Mouse (Mus musculus) heart, adult 18-20 months (tissue): Measurements from ENCODE around the gene Nobox. TPM values are rescaled to one million over a fixed set of nuclear protein-coding genes. Genes with fewer than 3 reads are reported as not detected.
A peak's percentile ranks its signal among the peaks of the same experiment; 100 is the strongest.

Source experiments
- DNase-seq, 2 experiments: peaks; one replicate each; pipeline ENCODE4 v3.0.0; 2021 to 2022; ENCODE audit warnings: mixed read lengths in 1 of 2
- total RNA-seq, 2 experiments: library from RNA; stranded (reverse); gene quantifications; 2 replicates each; pipeline ENCODE4 v1.2.3; 2021

Nobox gene
- total RNA-seq, 2 experiments from 2014 or later = not detected

DNA sequence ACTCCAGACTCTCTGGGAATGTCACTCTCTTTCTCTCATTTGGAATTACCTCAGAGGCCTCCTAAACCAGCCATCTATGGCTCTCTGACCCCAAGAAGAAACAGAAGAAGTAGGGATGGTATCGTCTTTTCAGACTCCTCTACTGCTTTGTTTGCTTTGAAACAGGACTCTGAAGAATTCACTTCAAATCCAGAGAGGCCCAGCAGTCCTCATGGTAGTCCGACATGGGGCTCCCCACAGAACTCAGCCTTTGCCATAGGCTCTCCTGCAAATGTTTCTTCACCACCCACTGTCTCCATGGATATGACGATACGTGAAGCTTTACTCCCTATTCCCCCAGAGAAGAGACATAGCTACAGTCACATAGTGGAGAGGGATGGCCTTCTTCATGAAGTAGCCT, 35.2 kb downstream of the Nobox start:
- no peak for DNase-seq

DNA sequence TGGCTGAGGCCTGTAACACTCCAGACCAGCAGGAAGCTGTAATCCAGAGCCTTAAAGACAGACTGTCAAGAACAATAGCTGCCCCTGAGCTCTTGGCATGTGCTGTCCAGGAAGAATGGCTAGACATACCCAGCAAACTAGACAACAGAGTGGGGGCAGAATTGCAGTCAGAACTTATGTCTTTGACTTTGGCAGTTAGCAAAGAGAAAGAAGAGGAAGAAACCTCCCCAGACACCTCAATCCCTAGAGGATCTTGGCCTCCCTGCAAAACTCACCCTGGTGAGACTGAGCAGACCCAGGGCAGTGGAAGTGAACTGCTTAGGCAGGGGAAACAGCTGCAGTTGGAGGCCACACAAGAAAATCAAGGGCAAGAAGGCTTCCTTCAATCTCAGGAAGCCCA, 36.8 kb downstream of the Nobox start:
- DNase-seq = peak; percentile 17 to 39

GRCm38 (mm10) chr6:43266356-43266755, 43.0 kb downstream of the Nobox start:
- peak; percentile 51 to 57 for DNase-seq

GRCm38 (mm10) chr6:43265363-43266041, 43.9 kb downstream of the Nobox start, which contains the start of gene Arhgef5:
Gene Arhgef5, plus strand, starts transcription at chr6:43265582.
- peak; percentile 66 to 75 for DNase-seq

DNA sequence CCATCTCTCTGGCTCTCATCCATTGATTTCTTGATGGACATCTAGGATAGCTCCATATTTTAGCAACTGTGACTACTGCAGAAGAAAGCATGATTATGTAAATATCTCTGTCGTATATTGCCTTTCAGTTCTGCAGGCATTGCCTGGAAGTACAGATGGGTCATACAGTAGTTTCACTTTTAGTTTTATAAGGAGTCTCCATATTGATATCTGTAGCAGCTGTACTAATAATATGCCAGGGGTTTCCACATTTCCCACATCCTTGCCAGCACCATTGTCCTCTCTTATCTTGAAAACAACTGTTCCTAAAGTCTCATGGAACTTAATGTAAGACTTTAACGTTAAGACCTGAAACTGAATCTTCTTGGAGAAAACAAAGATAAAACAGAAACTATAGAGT, 48.6 kb downstream of the Nobox start:
- peak in 1 of 2 experiments; percentile 30 for DNase-seq

DNA sequence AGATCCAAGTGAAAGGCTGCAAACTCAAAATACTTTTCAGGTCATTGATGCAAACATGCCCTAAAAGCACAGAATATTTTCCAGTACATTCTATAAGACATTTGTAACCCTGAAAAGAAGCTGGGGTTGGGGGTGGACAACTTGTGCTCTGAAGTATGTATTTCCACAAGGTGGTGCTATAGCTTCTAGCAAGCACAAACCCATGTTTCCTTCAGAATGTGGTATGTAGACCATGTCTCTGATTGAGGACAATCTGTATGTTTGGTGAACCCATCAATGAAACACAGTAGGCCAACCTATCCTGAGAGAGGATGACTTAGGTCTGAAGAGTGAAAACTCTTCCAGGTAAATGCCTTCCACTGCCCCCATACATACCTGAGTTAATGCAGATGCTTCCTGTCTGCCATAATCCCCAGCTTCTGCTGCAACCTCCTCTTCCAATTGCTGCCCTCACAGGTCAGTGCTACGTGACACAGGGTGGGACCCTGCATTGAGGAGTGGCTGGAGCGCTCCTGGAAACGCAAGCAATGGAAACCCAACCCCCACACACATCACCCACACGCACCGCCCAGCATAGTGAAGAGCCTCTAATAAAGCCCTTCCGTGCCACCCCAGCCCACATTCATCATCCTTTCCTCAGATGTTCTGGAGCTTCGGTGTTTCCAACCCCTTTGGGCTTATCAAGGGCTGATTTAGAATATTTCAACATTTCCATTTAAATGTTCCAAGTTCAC, 55.0 kb downstream of the Nobox start:
- DNase-seq = peak; percentile 16 to 23

Other genes with a start within 250 kb of the Nobox start
- not detected for gene Olfr441, start 203.2 kb downstream of the Nobox start, total RNA-seq
- gene Olfr237-ps1, start 163.0 kb downstream of the Nobox start, total RNA-seq = not detected
- not detected for gene Olfr437, start 146.3 kb downstream of the Nobox start, total RNA-seq
- not detected for gene Olfr13, start 137.4 kb downstream of the Nobox start, total RNA-seq
- not detected for gene Olfr435, start 112.4 kb downstream of the Nobox start, total RNA-seq
- gene Olfr434, start 96.5 kb downstream of the Nobox start, total RNA-seq = not detected
- gene Olfr47, start 78.0 kb downstream of the Nobox start, total RNA-seq = not detected
- 10 to 100 TPM; 12.7 to 13.3 TPM for gene Arhgef5, start 44.0 kb downstream of the Nobox start, total RNA-seq